Comparison of ENCODE assay signal across 1 mouse cellular context in genomic region chr16:58738205-58738604, GRCm38 (mm10).
TF ChIP-seq lines count a peak whose summit lies in the region.

No protein-coding gene starts in this region.

TF ChIP-seq in MEL, 35 proteins besides CTCF, POLR2A, EP300 and RAD21 (continued from another document):
- TF ChIP-seq SMC3 (IDR thresholded peaks at IDR 0.05; ENCODE audit: low read depth, low read length), result peak; percentile 55
